Mouse (Mus musculus): ENCODE data around the gene Rmnd1.

DNA sequence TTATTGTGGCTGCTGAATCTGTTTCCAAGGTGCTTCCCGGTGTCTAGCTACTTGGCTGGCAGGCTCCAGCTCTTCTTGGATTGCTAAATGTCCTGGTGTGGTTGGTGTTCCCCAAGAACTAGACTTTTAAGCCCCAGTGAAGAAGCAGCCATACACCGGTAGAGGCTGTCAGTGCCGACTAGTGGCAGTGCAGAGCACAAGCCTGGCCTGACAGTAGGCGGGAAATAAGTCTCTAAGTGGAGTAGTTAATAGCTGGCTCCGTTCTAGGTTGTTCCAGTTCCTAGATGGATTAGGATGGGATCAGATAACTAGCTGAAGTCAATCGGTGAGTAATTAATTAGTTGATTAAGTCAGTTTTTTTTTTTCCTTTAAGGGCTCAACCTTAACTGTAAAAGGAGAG is 40.3 kb downstream of the Rmnd1 start:
- TF ChIP-seq CTCF (IDR thresholded peaks at IDR 0.05; ENCODE audit: low read depth, low read length) (peak; percentile 41; the same call in 1 of the 2 replicates), POLR2A (IDR thresholded peaks at IDR 0.05; ENCODE audit: borderline replicate concordance, low read depth, low read length) (no peak)
